In genomic region chr13:37600172-37600571, GRCm38 (mm10) we compare ENCODE assay signal across 25 mouse cellular contexts.
DNase-seq lines count a peak whose midpoint lies in the region; ATAC-seq and TF ChIP-seq lines count a peak whose summit lies in the region.
"Had no signal": no experiment of that assay in that cellular context is flagged by ENCODE, and none has a peak within 500 bp of the region (broad histone marks: within the 10 kb centered on the region; RNA-seq: fewer than 3 reads in every experiment).

No protein-coding gene starts in this region.

- ATAC-seq in liver, postnatal 0 days, result no peak
- peak; percentile 77 for ATAC-seq in granulocyte monocyte progenitor cell, adult 5-6 weeks (replicated peaks; ENCODE audit: poor library complexity, severe bottlenecking)
- peak; percentile 85 for ATAC-seq in monocyte, adult 5-6 weeks (replicated peaks; ENCODE audit: insufficient number of reproducible peaks, low FRiP score, low TSS enrichment, poor library complexity, severe bottlenecking)
- no peak for ATAC-seq in hindbrain, embryonic 13.5 days (ENCODE audit: low FRiP score)
- ATAC-seq in hindbrain, embryonic 11.5 days (ENCODE audit: low FRiP score), result no peak
- ATAC-seq: activated CD4-positive, CD25-positive, alpha-beta regulatory T cell, adult 4 months; hindbrain, embryonic 16.5 days; intestine, postnatal 0 days had no signal

- no peak for TF ChIP-seq EP300 in liver, postnatal 0 days (IDR thresholded peaks at IDR 0.05; ENCODE audit: low read depth)
- TF ChIP-seq EP300 in MEL (IDR thresholded peaks at IDR 0.05; ENCODE audit: low read depth in 1 of 2, low read length in 2 of 2), result no peak

- no peak overlapping the region for H3K4me2 ChIP-seq in liver, postnatal 0 days (ENCODE audit: low read depth, low read length)
- no peak overlapping the region for H3K4me2 ChIP-seq in hindbrain, embryonic 13.5 days
- H3K4me2 ChIP-seq in hindbrain, embryonic 11.5 days (replicated peaks; ENCODE audit: low read depth, low read length), result no peak overlapping the region
- H3K4me2 ChIP-seq: limb, embryonic 15.5 days; lung, embryonic 14.5 days; midbrain, embryonic 12.5 days; neural tube, embryonic 12.5 days; stomach, embryonic 15.5 days had no signal

- H3K9me3 ChIP-seq in liver, postnatal 0 days (ENCODE audit: low read length), result no peaks in the 10 kb centered on the region
- H3K9me3 ChIP-seq in MEL (replicated peaks; ENCODE audit: insufficient read depth, low read length), result no peaks in the 10 kb centered on the region
- no peaks in the 10 kb centered on the region for H3K9me3 ChIP-seq in hindbrain, embryonic 13.5 days
- no peaks in the 10 kb centered on the region for H3K9me3 ChIP-seq in hindbrain, embryonic 11.5 days (ENCODE audit: control insufficient read depth, low read length)
- H3K9me3 ChIP-seq: forebrain, embryonic 10.5 days; limb, embryonic 15.5 days; midbrain, embryonic 12.5 days; neural tube, embryonic 12.5 days; stomach, embryonic 15.5 days had no signal

- no peaks in the 10 kb centered on the region for H3K27me3 ChIP-seq in liver, postnatal 0 days (ENCODE audit: insufficient read depth, low read length)
- no peaks in the 10 kb centered on the region for H3K27me3 ChIP-seq in MEL (ENCODE audit: control insufficient read depth in 1 of 2, insufficient read depth in 2 of 2, low read length in 2 of 2)
- no peaks in the 10 kb centered on the region for H3K27me3 ChIP-seq in hindbrain, embryonic 13.5 days
- no peaks in the 10 kb centered on the region for H3K27me3 ChIP-seq in hindbrain, embryonic 11.5 days (ENCODE audit: control insufficient read depth, insufficient read depth, low read length)
- H3K27me3 ChIP-seq: limb, embryonic 15.5 days; midbrain, embryonic 12.5 days; neural tube, embryonic 12.5 days; stomach, embryonic 15.5 days had no signal

- TF ChIP-seq CTCF in liver, postnatal 0 days (IDR thresholded peaks at IDR 0.05; ENCODE audit: low read depth), result no peak
- TF ChIP-seq CTCF in MEL (IDR thresholded peaks at IDR 0.05 in 2 of 3, conservative IDR thresholded peaks at IDR 0.05 in 1 of 3; ENCODE audit: control insufficient read depth in 1 of 3, insufficient read depth in 1 of 3, low read depth in 2 of 3, low read length in 3 of 3, poor library complexity in 1 of 3, severe bottlenecking in 1 of 3), result no peak

- no peak for DNase-seq in liver, postnatal 0 days
- DNase-seq in liver (no peak), MEL (ENCODE audit: low read depth, low spot score) (peak; percentile 13)
- DNase-seq in hindbrain, embryonic 11.5 days (ENCODE audit: low spot score), result no peak
- DNase-seq: adrenal gland, postnatal 10 days; cerebellum, adult 9-10 months; gastrocnemius, postnatal 25 days; heart, postnatal 36 days; left cerebral cortex, postnatal 4 days; lung, embryonic 14.5 days; retina, postnatal 1 day; right cerebral cortex, postnatal 25 days; spleen, adult 18-20 months; thymus, postnatal 25 days had no signal

- WGBS in liver, postnatal 0 days (ENCODE audit: insufficient replicate concordance), result 47% methylated on average over 9 of the region's 9 CpGs
- WGBS in hindbrain, embryonic 13.5 days, result 90% methylated on average over 9 of the region's 9 CpGs
- WGBS in hindbrain, embryonic 11.5 days, result 91% methylated on average over 9 of the region's 9 CpGs

- no peaks in the 10 kb centered on the region for H3K36me3 ChIP-seq in liver, postnatal 0 days (replicated peaks; ENCODE audit: insufficient read depth, low read length)
- H3K36me3 ChIP-seq in MEL (ENCODE audit: control insufficient read depth in 1 of 2, insufficient read depth in 2 of 2, low read length in 2 of 2), result no peaks in the 10 kb centered on the region
- H3K36me3 ChIP-seq in hindbrain, embryonic 13.5 days, result no peaks in the 10 kb centered on the region
- H3K36me3 ChIP-seq in hindbrain, embryonic 11.5 days (ENCODE audit: control insufficient read depth, insufficient read depth, low read length), result no peaks in the 10 kb centered on the region
- H3K36me3 ChIP-seq: forebrain, embryonic 10.5 days; limb, embryonic 15.5 days; midbrain, embryonic 12.5 days; neural tube, embryonic 12.5 days; stomach, embryonic 15.5 days had no signal

- H3K79me2 ChIP-seq in MEL (ENCODE audit: control insufficient read depth, insufficient read depth, low read length, poor library complexity), result no peaks in the 10 kb centered on the region

- TF ChIP-seq POLR2A in MEL (IDR thresholded peaks at IDR 0.05; ENCODE audit: control insufficient read depth in 1 of 2, insufficient read depth in 1 of 2, low read depth in 1 of 2, low read length in 2 of 2, poor library complexity in 1 of 2), result no peak

- H3K4me1 ChIP-seq in liver, postnatal 0 days (ENCODE audit: insufficient read depth), result peaks cover 19% of the 10 kb centered on the region
- H3K4me1 ChIP-seq in MEL (ENCODE audit: control insufficient read depth in 1 of 2, insufficient read depth in 2 of 2, low read length in 2 of 2), result no peaks in the 10 kb centered on the region; a peak in 1 of 4 replicates
- H3K4me1 ChIP-seq in hindbrain, embryonic 13.5 days (replicated peaks), result no peaks in the 10 kb centered on the region
- no peaks in the 10 kb centered on the region for H3K4me1 ChIP-seq in hindbrain, embryonic 11.5 days (replicated peaks; ENCODE audit: control insufficient read depth, insufficient read depth, low read length)
- H3K4me1 ChIP-seq: forebrain, embryonic 10.5 days; midbrain, embryonic 12.5 days; neural tube, embryonic 12.5 days; stomach, embryonic 15.5 days had no signal

- H3K9ac ChIP-seq in liver, postnatal 0 days (replicated peaks), result no peak overlapping the region
- no peak overlapping the region for H3K9ac ChIP-seq in MEL (ENCODE audit: control insufficient read depth, low read depth, low read length, poor library complexity, severe bottlenecking)
- no peak overlapping the region for H3K9ac ChIP-seq in hindbrain, embryonic 13.5 days
- no peak overlapping the region for H3K9ac ChIP-seq in hindbrain, embryonic 11.5 days (ENCODE audit: low read depth, low read length)
- H3K9ac ChIP-seq: limb, embryonic 15.5 days; lung, embryonic 14.5 days; midbrain, embryonic 12.5 days; neural tube, embryonic 12.5 days; stomach, embryonic 15.5 days had no signal

- no peak for TF ChIP-seq RAD21 in MEL (IDR thresholded peaks at IDR 0.05; ENCODE audit: low read depth, low read length)

- H3K4me3 ChIP-seq in liver, postnatal 0 days (ENCODE audit: low read depth, low read length), result no peak overlapping the region
- no peak overlapping the region for H3K4me3 ChIP-seq in MEL (ENCODE audit: control insufficient read depth in 1 of 2, insufficient read depth in 1 of 2, low read depth in 2 of 2, low read length in 2 of 2)
- no peak overlapping the region for H3K4me3 ChIP-seq in hindbrain, embryonic 13.5 days
- H3K4me3 ChIP-seq in hindbrain, embryonic 11.5 days (ENCODE audit: low read depth, low read length), result no peak overlapping the region
- H3K4me3 ChIP-seq: forebrain, embryonic 10.5 days; limb, embryonic 15.5 days; midbrain, embryonic 12.5 days; neural tube, embryonic 12.5 days; stomach, embryonic 15.5 days had no signal

- peak overlapping the region; percentile 40 for H3K27ac ChIP-seq in liver, postnatal 0 days (ENCODE audit: low read depth)
- H3K27ac ChIP-seq in MEL (ENCODE audit: control insufficient read depth, low read depth, low read length), result no peak overlapping the region
- H3K27ac ChIP-seq in hindbrain, embryonic 13.5 days, result no peak overlapping the region
- H3K27ac ChIP-seq in hindbrain, embryonic 11.5 days (ENCODE audit: low read depth, low read length), result no peak overlapping the region
- H3K27ac ChIP-seq: forebrain, embryonic 10.5 days; limb, embryonic 15.5 days; midbrain, embryonic 12.5 days; neural tube, embryonic 12.5 days; stomach, embryonic 15.5 days had no signal

TF ChIP-seq in MEL, 35 proteins besides CTCF, POLR2A, EP300 and RAD21:
- TF ChIP-seq HCFC1 (IDR thresholded peaks at IDR 0.05; ENCODE audit: low read depth, low read length), result no peak

Comparison
In these comparisons a context has a peak if more than half of its experiments do, and no peak if none do; other contexts are left out.
1. ATAC-seq: peak in granulocyte monocyte progenitor cell, adult 5-6 weeks (single experiment) and monocyte, adult 5-6 weeks (single experiment); none in liver, postnatal 0 days (single experiment), hindbrain, embryonic 13.5 days (single experiment) and hindbrain, embryonic 11.5 days (single experiment).